Mouse (Mus musculus) lung, postnatal 0 days (tissue): Measurements from ENCODE around the gene Drd1.

Experiments
- CTCF ChIP-seq: IDR thresholded peaks from 2 replicates; pipeline ENCODE4 v1.5.1; 2016; ENCODE audit warnings: antibody characterized with exemption, mild to moderate bottlenecking
- EP300 ChIP-seq: IDR thresholded peaks from 2 replicates; pipeline ENCODE4 v1.6.1; 2016; ENCODE audit warnings: antibody characterized with exemption, mild to moderate bottlenecking, control low read depth

DNA sequence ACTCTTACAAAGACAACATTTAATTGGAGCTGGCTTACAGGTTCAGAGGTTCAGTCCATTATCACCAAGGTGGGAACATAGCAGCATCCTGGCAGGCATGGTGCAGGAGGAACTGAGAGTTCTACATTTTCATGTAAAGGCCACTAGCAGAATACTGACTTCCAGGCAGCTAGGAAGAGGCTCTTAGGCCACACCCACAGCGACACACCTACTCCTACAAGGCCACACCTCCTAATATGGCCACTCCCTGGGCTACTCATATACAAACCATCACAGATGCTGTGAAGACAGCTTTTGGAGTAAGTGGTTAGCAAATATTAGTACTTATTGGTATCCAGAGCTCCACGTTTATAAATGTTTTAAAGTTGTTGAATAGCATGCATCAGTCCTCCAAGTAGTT, 19.9 kb upstream of the Drd1 start:
- TF ChIP-seq CTCF (no peak), EP300 (no peak)
